Mouse (Mus musculus) midbrain, embryonic 13.5 days (tissue): ENCODE data around the gene Vmn1r142. TPM values are rescaled to one million over a fixed set of nuclear protein-coding genes. Genes with fewer than 3 reads are reported as not detected.
"Not testable (repeated sequence)": the region's sequence is repeated elsewhere in the genome, so short reads cannot be mapped to it uniquely, and the experiment has no call there.

ENCODE experiments used
- ATAC-seq: fragments of 200-750 bp; cut with Nextera tagmentation; 2 replicates; pipeline ENCODE4 v1.8.0; 2017; ENCODE audit warnings: mild to moderate bottlenecking, moderate TSS enrichment, moderate library complexity
- H3K27ac ChIP-seq: fragments of 300-500 bp; sonication (generic); 2 replicates; pipeline ENCODE4 v1.5.1; 2015; ENCODE audit warnings: inconsistent platforms, mild to moderate bottlenecking, moderate library complexity
- H3K27me3 ChIP-seq: fragments of 300-500 bp; sonication (generic); 2 replicates; pipeline ENCODE4 v1.6.1; 2015; ENCODE audit warnings: mild to moderate bottlenecking, inconsistent platforms
- H3K36me3 ChIP-seq: fragments of 300-500 bp; sonication (generic); 2 replicates; pipeline ENCODE4 v1.6.1; 2015; ENCODE audit warnings: mild to moderate bottlenecking, inconsistent platforms
- H3K4me1 ChIP-seq: fragments of 300-500 bp; sonication (generic); replicated peaks from 2 replicates; pipeline ENCODE4 v1.6.1; 2015; ENCODE audit warnings: inconsistent platforms
- H3K4me2 ChIP-seq: fragments of 300-500 bp; sonication (generic); replicated peaks from 2 replicates; pipeline ENCODE4 v1.6.1; 2015; ENCODE audit warnings: moderate library complexity, mild to moderate bottlenecking, inconsistent platforms
- H3K4me3 ChIP-seq: fragments of 300-500 bp; sonication (generic); replicated peaks from 2 replicates; pipeline ENCODE4 v1.5.1; 2015; ENCODE audit warnings: mild to moderate bottlenecking, inconsistent platforms
- H3K9ac ChIP-seq: fragments of 300-500 bp; sonication (generic); replicated peaks from 2 replicates; pipeline ENCODE4 v1.6.1; 2015; ENCODE audit warnings: mild to moderate bottlenecking, inconsistent platforms
- H3K9me3 ChIP-seq: fragments of 300-500 bp; sonication (generic); 2 replicates; pipeline ENCODE4 v1.6.1; 2016; ENCODE audit warnings: mild to moderate bottlenecking, inconsistent platforms
- WGBS: fragments of 180-500 bp; shearing (Covaris S2); methylation state at CpG from one replicate; pipeline ENCODE4 v1.1.7; 2015; 5-methylcytosine and 5-hydroxymethylcytosine counted together
- polyA plus RNA-seq: library from polyadenylated mRNA; unstranded; fragments of >200 nt; fragmentation: Nextera tagmentation; extraction: Ambion mirVana; gene quantifications from 2 replicates; pipeline ENCODE4 v1.2.1, GENCODE M21; 2015

Vmn1r142 gene
- polyA plus RNA-seq, result not detected in 2 replicates

- not testable (repeated sequence) for H3K9me3 ChIP-seq, H3K9ac ChIP-seq, H3K4me2 ChIP-seq, H3K27me3 ChIP-seq, ATAC-seq, H3K27ac ChIP-seq, H3K4me1 ChIP-seq, H3K36me3 ChIP-seq, H3K4me3 ChIP-seq
- WGBS, result no CpG with 5 or more reads among the region's 3 CpGs
These were observed at the start of gene Vmn1r142 for GRCm38 (mm10) chr7:22163935-22164334. Gene Vmn1r142 (minus strand): TSS chr7:22164035.

GRCm38 (mm10) chr7:22201164-22201563 is 37.3 kb upstream of the Vmn1r142 start, which contains the start of gene Gm8653:
Gene Gm8653 (minus strand): TSS chr7:22201264.
- H3K4me2 ChIP-seq, H3K27me3 ChIP-seq, H3K36me3 ChIP-seq, H3K4me1 ChIP-seq, H3K9ac ChIP-seq, H3K27ac ChIP-seq, H3K4me3 ChIP-seq, ATAC-seq, H3K9me3 ChIP-seq: not testable (repeated sequence)
- WGBS, result no CpG with 5 or more reads among the region's 2 CpGs

DNA sequence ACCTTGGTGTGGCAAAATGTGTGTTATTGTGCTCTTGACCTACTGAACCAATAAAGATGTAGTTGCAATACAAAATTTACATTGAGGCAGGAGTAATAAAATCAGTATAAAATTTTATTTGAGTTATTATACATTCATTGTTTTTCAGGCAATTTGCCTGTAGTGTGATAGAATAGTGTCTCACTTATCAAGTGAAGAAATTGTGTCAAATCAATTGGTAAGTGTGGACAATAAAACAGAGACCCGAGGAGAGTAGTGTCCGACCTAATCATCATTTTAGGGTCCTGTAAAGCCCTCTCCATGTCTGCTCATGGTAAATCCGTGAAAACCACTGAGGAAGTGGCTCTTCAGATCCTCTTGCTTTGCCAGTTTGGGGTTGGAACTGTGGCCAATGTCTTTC is 25.2 kb upstream of the Vmn1r142 start, which contains the start of gene Vmn1r143:
TSS of gene Vmn1r143 (plus strand) at position 301 of the 400 bp plus-strand sequence.
- H3K4me3 ChIP-seq, H3K36me3 ChIP-seq, H3K4me2 ChIP-seq, H3K27me3 ChIP-seq, ATAC-seq, H3K4me1 ChIP-seq, H3K27ac ChIP-seq, H3K9ac ChIP-seq, H3K9me3 ChIP-seq: not testable (repeated sequence)
- WGBS, result no CpG with 5 or more reads among the region's 3 CpGs

- not testable (repeated sequence) for H3K4me1 ChIP-seq, H3K9me3 ChIP-seq
- WGBS, result no CpG with 5 or more reads among the region's 5 CpGs
These were observed 29.2 kb downstream of the Vmn1r142 start, which contains the start of gene Gm10666 for GRCm38 (mm10) chr7:22134641-22135040. Gene Gm10666 (minus strand): TSS chr7:22134741.

GRCm38 (mm10) chr7:22118145-22118544 is 45.7 kb downstream of the Vmn1r142 start, which contains the start of gene Gm16451:
Gene Gm16451 (minus strand): TSS chr7:22118245.
- not testable (repeated sequence) for H3K4me1 ChIP-seq, H3K9ac ChIP-seq, H3K9me3 ChIP-seq, H3K27me3 ChIP-seq, H3K4me3 ChIP-seq, ATAC-seq, H3K27ac ChIP-seq, H3K4me2 ChIP-seq, H3K36me3 ChIP-seq
- WGBS, result no CpG with 5 or more reads among the region's 2 CpGs

More at GRCm38 (mm10) chr7:22134641-22135040, 29.2 kb downstream of the Vmn1r142 start, which contains the start of gene Gm10666:
- H3K4me3 ChIP-seq, H3K27me3 ChIP-seq, H3K4me2 ChIP-seq, H3K36me3 ChIP-seq, ATAC-seq, H3K9ac ChIP-seq, H3K27ac ChIP-seq: not testable (repeated sequence)

Other genes with a start within 250 kb of the Vmn1r142 start
- gene Gm5891, start 242.7 kb downstream of the Vmn1r142 start, polyA plus RNA-seq, result not detected in 2 replicates
- not detected in 2 replicates for gene Vmn1r137, start 169.4 kb downstream of the Vmn1r142 start, polyA plus RNA-seq
- not detected in 2 replicates for gene Vmn1r138, start 135.1 kb downstream of the Vmn1r142 start, polyA plus RNA-seq
- gene Gm6176, start 107.7 kb downstream of the Vmn1r142 start, polyA plus RNA-seq, result not detected in 2 replicates
- gene Vmn1r139, start 95.0 kb downstream of the Vmn1r142 start, polyA plus RNA-seq, result not detected in 2 replicates
- not detected in 2 replicates for gene Gm16451, start 45.8 kb downstream of the Vmn1r142 start, polyA plus RNA-seq
- not detected in 2 replicates for gene Gm10666, start 29.3 kb downstream of the Vmn1r142 start, polyA plus RNA-seq
- gene Vmn1r143, start 25.3 kb upstream of the Vmn1r142 start, polyA plus RNA-seq, result not detected in 2 replicates
- gene Gm8653, start 37.2 kb upstream of the Vmn1r142 start, polyA plus RNA-seq, result not detected in 2 replicates
- not detected in 2 replicates for gene Gm8453, start 65.4 kb upstream of the Vmn1r142 start, polyA plus RNA-seq
- not detected in 2 replicates for gene Gm4187, start 165.7 kb upstream of the Vmn1r142 start, polyA plus RNA-seq
- gene Gm8660, start 207.0 kb upstream of the Vmn1r142 start, polyA plus RNA-seq, result not detected in 2 replicates
- not detected in 2 replicates for gene Vmn1r148, start 249.5 kb upstream of the Vmn1r142 start, polyA plus RNA-seq